Mouse (Mus musculus) embryonic fibroblast, embryonic 13.5 days (primary cell): ENCODE data around the gene Gse1.

Experiments used
- CTCF ChIP-seq: IDR thresholded peaks from 2 replicates; pipeline ENCODE4 v1.5.1; 2011; ENCODE audit warnings: mild to moderate bottlenecking, control low read depth, low read length, moderate library complexity, borderline replicate concordance; ENCODE audit not compliant: insufficient read depth
- POLR2A ChIP-seq: IDR thresholded peaks from 2 replicates; pipeline ENCODE4 v1.6.1; 2011; ENCODE audit warnings: low read depth, mild to moderate bottlenecking, control low read depth, low read length, moderate library complexity

DNA sequence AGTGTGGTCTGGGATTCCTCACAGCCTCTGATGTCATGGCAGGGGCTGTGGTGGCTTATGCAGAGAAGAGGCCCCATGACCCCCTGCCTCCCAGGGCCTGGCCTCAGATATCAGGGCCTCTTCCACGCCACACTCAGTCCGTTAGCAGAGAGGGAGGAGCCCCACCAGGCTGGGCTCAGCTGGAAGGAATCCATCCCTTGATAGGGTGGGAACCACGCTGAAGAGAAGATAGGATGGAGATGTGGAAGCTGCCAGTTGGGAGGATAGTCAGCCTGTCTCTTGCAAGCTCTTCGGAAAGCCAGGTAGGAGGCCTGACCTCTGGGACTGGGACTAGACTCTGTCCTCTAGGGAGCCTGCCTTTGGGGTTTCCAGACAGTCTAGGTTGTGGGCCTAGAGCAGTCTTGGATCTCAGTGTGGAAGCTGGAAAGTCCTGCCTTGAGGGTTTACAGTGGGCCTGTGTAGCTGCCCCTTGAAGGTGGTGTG lies 270.1 kb downstream of the Gse1 start:
- TF ChIP-seq CTCF (no peak), POLR2A (no peak)
